Mouse (Mus musculus) spleen, adult 2 months (tissue): ENCODE measurements around the gene Ccdc71. TPM values are rescaled to one million over a fixed set of nuclear protein-coding genes. Genes with fewer than 3 reads are reported as not detected.

Experiments
- DNase-seq, 2 experiments: peaks; one replicate each; pipeline versions ENCODE4 v3.0.0 to v3.0.0-alpha.2; 2012 to 2021; ENCODE audit warnings: low spot score in 2 of 2, low read depth in 1 of 2
- H3K27ac ChIP-seq: fragments of 200-500 bp; 2 replicates; pipeline ENCODE4 v1.5.1; 2012; ENCODE audit warnings: low read length, inconsistent platforms; ENCODE audit not compliant: insufficient read depth
- H3K27me3 ChIP-seq: fragments of 200-500 bp; 2 replicates; pipeline ENCODE4 v1.6.1; 2012; ENCODE audit warnings: mild to moderate bottlenecking, moderate library complexity, low read length, inconsistent platforms; ENCODE audit not compliant: control insufficient read depth, insufficient read depth
- H3K36me3 ChIP-seq: fragments of 200-500 bp; 2 replicates; pipeline ENCODE4 v1.6.1; 2012; ENCODE audit warnings: mild to moderate bottlenecking, low read length, inconsistent platforms; ENCODE audit not compliant: control insufficient read depth, insufficient read depth
- H3K4me1 ChIP-seq: fragments of 200-500 bp; 2 replicates; pipeline ENCODE4 v1.6.1; 2011; ENCODE audit warnings: inconsistent platforms; ENCODE audit not compliant: control insufficient read depth, insufficient read depth, insufficient read length
- H3K4me3 ChIP-seq: fragments of 200-500 bp; 2 replicates; pipeline ENCODE4 v1.5.1; 2011; ENCODE audit warnings: mild to moderate bottlenecking, inconsistent platforms; ENCODE audit not compliant: insufficient read depth, insufficient read length; ENCODE audit errors: extremely low read depth
- CTCF ChIP-seq: fragments of 200-500 bp; IDR thresholded peaks from 2 replicates; pipeline ENCODE4 v1.5.1; 2011; ENCODE audit warnings: mild to moderate bottlenecking, inconsistent platforms; ENCODE audit not compliant: insufficient read depth, insufficient read length, insufficient replicate concordance; ENCODE audit errors: extremely low read depth
- POLR2A ChIP-seq: fragments of 200-500 bp; IDR thresholded peaks from 2 replicates; pipeline ENCODE4 v1.6.1; 2011; ENCODE audit warnings: low read depth, low read length, inconsistent platforms
- WGBS: fragments of 180-500 bp; shearing (Covaris S2); methylation state at CpG from one replicate; pipeline ENCODE4 v1.1.7; 2018; 5-methylcytosine and 5-hydroxymethylcytosine counted together
- polyA plus RNA-seq: library from polyadenylated mRNA; depleted of rRNA; stranded (reverse); fragments of >200 nt; gene quantifications from 2 replicates; pipeline ENCODE4 v1.2.3, GENCODE M21; 2012

The Ccdc71 gene
- polyA plus RNA-seq, 1 experiment, result 16.5 TPM

GRCm38 (mm10) chr9:108480813-108481519 is 20.6 kb downstream of the Ccdc71 start:
- no peak for DNase-seq
- Histone ChIP-seq H3K27ac (no peak overlapping the region), H3K4me1 (no peaks in the 10 kb centered on the region), H3K4me3 (no peak overlapping the region), H3K27me3 (no peaks in the 10 kb centered on the region), H3K36me3 (no peaks in the 10 kb centered on the region)
- no peak for TF ChIP-seq POLR2A
- no peak for TF ChIP-seq CTCF
- WGBS, result 93% methylated on average over 28 of the region's 28 CpGs

- Histone ChIP-seq H3K27ac (no peak overlapping the region), H3K4me1 (no peaks in the 10 kb centered on the region), H3K27me3 (no peaks in the 10 kb centered on the region), H3K36me3 (no peaks in the 10 kb centered on the region), H3K4me3 (no peak overlapping the region)
- WGBS, result 94% methylated on average over 19 of the region's 19 CpGs
- no peak for TF ChIP-seq CTCF
- DNase-seq, result no peak
These were observed 21.3 kb downstream of the Ccdc71 start for GRCm38 (mm10) chr9:108481520-108482210.

GRCm38 (mm10) chr9:108483051-108483790 is 22.9 kb downstream of the Ccdc71 start:
- H3K4me1 ChIP-seq, result no peaks in the 10 kb centered on the region
- no peaks in the 10 kb centered on the region for H3K36me3 ChIP-seq
- H3K4me3 ChIP-seq, result no peak overlapping the region
- no peak overlapping the region for H3K27ac ChIP-seq
- WGBS, result 96% methylated on average over 18 of the region's 18 CpGs
- H3K27me3 ChIP-seq, result no peaks in the 10 kb centered on the region
- no peak for DNase-seq
- TF ChIP-seq CTCF, result no peak
- TF ChIP-seq POLR2A, result no peak

GRCm38 (mm10) chr9:108484021-108484420 is 23.7 kb downstream of the Ccdc71 start:
- no peak for DNase-seq
- TF ChIP-seq CTCF (no peak), POLR2A (no peak)
- H3K27ac ChIP-seq, result no peak overlapping the region
- H3K36me3 ChIP-seq, result no peaks in the 10 kb centered on the region
- H3K4me1 ChIP-seq, result no peaks in the 10 kb centered on the region
- no peak overlapping the region for H3K4me3 ChIP-seq
- no peaks in the 10 kb centered on the region for H3K27me3 ChIP-seq
- 97% methylated on average over 15 of the region's 15 CpGs for WGBS

GRCm38 (mm10) chr9:108485301-108485875 is 25.1 kb downstream of the Ccdc71 start:
- Histone ChIP-seq H3K36me3 (no peaks in the 10 kb centered on the region), H3K27ac (no peak overlapping the region), H3K4me1 (peaks cover 5% of the 10 kb centered on the region; the same call in 1 of the 2 replicates), H3K4me3 (no peak overlapping the region), H3K27me3 (no peaks in the 10 kb centered on the region)
- TF ChIP-seq POLR2A (no peak), CTCF (no peak)
- WGBS, result 95% methylated on average over 19 of the region's 19 CpGs
- no peak for DNase-seq

- 93% methylated on average over 8 of the region's 8 CpGs for WGBS
- Histone ChIP-seq H3K4me1 (peaks cover 8% of the 10 kb centered on the region; the same call in 1 of the 2 replicates), H3K36me3 (no peaks in the 10 kb centered on the region), H3K27ac (no peak overlapping the region), H3K4me3 (no peak overlapping the region), H3K27me3 (no peaks in the 10 kb centered on the region)
- no peak for DNase-seq
- TF ChIP-seq CTCF, result no peak
- no peak for TF ChIP-seq POLR2A
These were observed 26.7 kb downstream of the Ccdc71 start for GRCm38 (mm10) chr9:108486973-108487530.
